Mouse (Mus musculus) colon, adult 2 months (tissue): ENCODE data around the gene Cd300c. TPM values are rescaled to one million over a fixed set of nuclear protein-coding genes. Genes with fewer than 3 reads are reported as not detected.

ENCODE experiments used
- polyA plus RNA-seq: library from polyadenylated mRNA; depleted of rRNA; stranded (reverse); fragments of >200 nt; gene quantifications from 2 replicates; pipeline ENCODE4 v1.2.3, GENCODE M21; 2012; rRNA removed

Gene Cd300c
- not detected in 2 replicates for polyA plus RNA-seq

GRCm38 (mm10) chr11:114968752-114969207 lies at the start of gene Cd300c:
Gene Cd300c, minus strand, starts transcription at chr11:114969157.

GRCm38 (mm10) chr11:115016093-115016492 lies 47.1 kb upstream of the Cd300c start, which contains the start of gene Cd300ld2:
Gene Cd300ld2, minus strand, starts transcription at chr11:115016193.

GRCm38 (mm10) chr11:115001474-115002040 lies 32.6 kb upstream of the Cd300c start, which contains the start of gene Cd300c2:
Gene Cd300c2, minus strand, starts transcription at chr11:115001880.

GRCm38 (mm10) chr11:114989793-114990192 lies 20.8 kb upstream of the Cd300c start, which contains the start of gene Cd300ld:
Gene Cd300ld, minus strand, starts transcription at chr11:114989922.

GRCm38 (mm10) chr11:114934144-114934543 lies 34.8 kb downstream of the Cd300c start, which contains the start of gene Cd300lb:
Gene Cd300lb, minus strand, starts transcription at chr11:114934386.

Other genes starting within 250 kb of the Cd300c start
- 0.73 and 1.0 TPM in 2 replicates for gene Dnaic2, start 241.7 kb downstream of the Cd300c start, polyA plus RNA-seq
- 1.3 and 1.8 TPM in 2 replicates for gene Kif19a, start 203.8 kb downstream of the Cd300c start, polyA plus RNA-seq
- gene Btbd17, start 173.2 kb downstream of the Cd300c start, polyA plus RNA-seq, result 0.42 and 0.68 TPM in 2 replicates
- 0.14 TPM in 1 of 2 replicates, not detected in the other for gene Gpr142, start 170.2 kb downstream of the Cd300c start, polyA plus RNA-seq
- gene Gprc5c, start 118.0 kb downstream of the Cd300c start, polyA plus RNA-seq, result 3.5 and 4.7 TPM in 2 replicates
- 0.69 and 0.76 TPM in 2 replicates for gene Cd300a, start 79.1 kb downstream of the Cd300c start, polyA plus RNA-seq
- gene Cd300lb, start 34.8 kb downstream of the Cd300c start, polyA plus RNA-seq, result 0.66 and 1.1 TPM in 2 replicates
- 0.51 and 0.94 TPM in 2 replicates for gene Cd300ld, start 20.8 kb upstream of the Cd300c start, polyA plus RNA-seq
- 3.8 and 4.0 TPM in 2 replicates for gene Cd300c2, start 32.7 kb upstream of the Cd300c start, polyA plus RNA-seq
- 0.22 and 0.43 TPM in 2 replicates for gene Cd300ld2, start 47.0 kb upstream of the Cd300c start, polyA plus RNA-seq
- 0.62 and 1.0 TPM in 2 replicates for gene Cd300ld4, start 57.9 kb upstream of the Cd300c start, polyA plus RNA-seq
- 1.6 and 2.2 TPM in 2 replicates for gene Cd300ld5, start 68.6 kb upstream of the Cd300c start, polyA plus RNA-seq
- gene Cd300ld3, start 79.3 kb upstream of the Cd300c start, polyA plus RNA-seq, result 4.1 and 14.8 TPM in 2 replicates
- 0.67 and 0.96 TPM in 2 replicates for gene Cd300e, start 93.0 kb upstream of the Cd300c start, polyA plus RNA-seq
- 2.8 and 3.3 TPM in 2 replicates for gene Rab37, start 122.3 kb upstream of the Cd300c start, polyA plus RNA-seq
- 1.9 and 2.3 TPM in 2 replicates for gene Cd300lf, start 164.8 kb upstream of the Cd300c start, polyA plus RNA-seq
- gene Slc9a3r1, start 194.2 kb upstream of the Cd300c start, polyA plus RNA-seq, result 199 and 208 TPM in 2 replicates
- 12.2 and 12.5 TPM in 2 replicates for gene Tmem104, start 218.3 kb upstream of the Cd300c start, polyA plus RNA-seq
- 20.6 and 29.8 TPM in 2 replicates for gene Nat9, start 218.7 kb upstream of the Cd300c start, polyA plus RNA-seq